Mouse (Mus musculus) midbrain, postnatal 0 days (tissue): Measurements from ENCODE around the gene Tpx2. TPM values are rescaled to one million over a fixed set of nuclear protein-coding genes. Genes with fewer than 3 reads are reported as not detected.

Source experiments
- ATAC-seq: fragments of 200-750 bp; cut with Nextera tagmentation; 2 replicates; pipeline ENCODE4 v1.8.0; 2017; ENCODE audit warnings: moderate number of reproducible peaks, mild to moderate bottlenecking, moderate TSS enrichment, moderate library complexity; ENCODE audit not compliant: low FRiP score
- DNase-seq: peaks from one replicate; pipeline ENCODE4 v3.0.0-alpha.2; 2015; ENCODE audit warnings: low spot score
- H3K27ac ChIP-seq: fragments of 300-500 bp; sonication (generic); 2 replicates; pipeline ENCODE4 v1.5.1; 2014; ENCODE audit warnings: low read depth, mild to moderate bottlenecking, low read length, mixed read lengths
- H3K27me3 ChIP-seq: fragments of 300-500 bp; sonication (generic); 2 replicates; pipeline ENCODE4 v1.6.1; 2014; ENCODE audit warnings: low read length, control low read depth, mixed read lengths; ENCODE audit not compliant: insufficient read depth
- H3K36me3 ChIP-seq: fragments of 300-500 bp; sonication (generic); 2 replicates; pipeline ENCODE4 v1.6.1; 2014; ENCODE audit warnings: low read length, control low read depth, mixed read lengths; ENCODE audit not compliant: insufficient read depth
- H3K4me1 ChIP-seq: fragments of 300-500 bp; sonication (generic); 2 replicates; pipeline ENCODE4 v1.6.1; 2014; ENCODE audit warnings: mild to moderate bottlenecking, control low read depth, antibody characterized with exemption, low read length, mixed read lengths; ENCODE audit not compliant: insufficient read depth
- H3K4me2 ChIP-seq: fragments of 300-500 bp; sonication (generic); 2 replicates; pipeline ENCODE4 v1.6.1; 2014; ENCODE audit warnings: low read depth, mild to moderate bottlenecking, low read length, mixed read lengths; ENCODE audit not compliant: poor library complexity, severe bottlenecking
- H3K4me3 ChIP-seq: fragments of 300-500 bp; sonication (generic); 2 replicates; pipeline ENCODE4 v1.5.1; 2014; ENCODE audit warnings: low read depth, mild to moderate bottlenecking, low read length, moderate library complexity
- H3K9ac ChIP-seq: fragments of 300-500 bp; sonication (generic); replicated peaks from 2 replicates; pipeline ENCODE4 v1.6.1; 2014; ENCODE audit warnings: mild to moderate bottlenecking, low read length, moderate library complexity, mixed read lengths; ENCODE audit not compliant: poor library complexity, severe bottlenecking
- H3K9me3 ChIP-seq: fragments of 300-500 bp; sonication (generic); 2 replicates; pipeline ENCODE4 v1.6.1; 2016; ENCODE audit warnings: low read length, control low read depth
- CTCF ChIP-seq: IDR thresholded peaks from 2 replicates; pipeline ENCODE4 v1.5.1; 2016; ENCODE audit warnings: antibody characterized with exemption, mild to moderate bottlenecking
- WGBS: fragments of 180-500 bp; shearing (Covaris S2); extraction: QIAGEN DNeasy Blood & Tissue Kit; methylation state at CpG from one replicate; pipeline ENCODE4 v1.1.7; 2014; 5-methylcytosine and 5-hydroxymethylcytosine counted together
- polyA plus RNA-seq: library from polyadenylated mRNA; unstranded; fragments of >200 nt; fragmentation: Nextera tagmentation; extraction: Ambion mirVana; gene quantifications from 2 replicates; pipeline ENCODE4 v1.2.1, GENCODE M21; 2015
- total RNA-seq: library from RNA; depleted of rRNA; stranded (reverse); fragments of >200 nt; gene quantifications from 2 replicates; pipeline ENCODE4 v1.2.3, GENCODE M21; 2014

Tpx2 gene
- total and polyA plus RNA-seq, 2 experiments from 2014 or later: 4.7 to 4.8 TPM

DNA sequence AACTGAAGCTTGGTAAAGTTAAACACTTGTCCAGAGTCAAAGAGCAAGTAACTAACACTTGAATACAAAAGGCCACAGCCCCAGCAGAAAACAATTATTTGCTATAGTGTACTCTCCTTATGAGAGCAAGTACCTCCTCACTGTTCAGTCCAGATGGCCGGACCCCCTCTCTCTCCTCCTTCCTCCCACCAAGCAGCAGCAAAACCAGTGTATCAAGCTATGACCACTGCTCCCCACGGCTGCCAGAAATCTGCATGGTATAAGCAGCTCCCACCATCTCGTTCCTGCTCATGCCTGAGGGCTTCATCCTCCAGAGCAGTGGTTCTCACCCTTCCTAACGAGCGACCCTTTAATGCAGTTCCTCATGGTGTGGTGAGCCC lies 42.7 kb upstream of the Tpx2 start:
- no peaks in the 10 kb centered on the region for H3K27me3 ChIP-seq
- no peak for ATAC-seq
- H3K27ac ChIP-seq: 0 out of 2 replicates have a peak overlapping the region, but pooled peaks have one; percentile 26
- H3K36me3 ChIP-seq: no peaks in the 10 kb centered on the region
- no peak overlapping the region for H3K4me3 ChIP-seq
- 43% methylated on average over 5 of the region's 5 CpGs for WGBS
- H3K4me2 ChIP-seq: no peak overlapping the region
- H3K9me3 ChIP-seq: no peaks in the 10 kb centered on the region
- no peak overlapping the region for H3K9ac ChIP-seq
- peaks cover 6% of the 10 kb centered on the region; the same call in 1 of the 2 replicates for H3K4me1 ChIP-seq
- no peak for DNase-seq
- TF ChIP-seq CTCF: no peak

DNA sequence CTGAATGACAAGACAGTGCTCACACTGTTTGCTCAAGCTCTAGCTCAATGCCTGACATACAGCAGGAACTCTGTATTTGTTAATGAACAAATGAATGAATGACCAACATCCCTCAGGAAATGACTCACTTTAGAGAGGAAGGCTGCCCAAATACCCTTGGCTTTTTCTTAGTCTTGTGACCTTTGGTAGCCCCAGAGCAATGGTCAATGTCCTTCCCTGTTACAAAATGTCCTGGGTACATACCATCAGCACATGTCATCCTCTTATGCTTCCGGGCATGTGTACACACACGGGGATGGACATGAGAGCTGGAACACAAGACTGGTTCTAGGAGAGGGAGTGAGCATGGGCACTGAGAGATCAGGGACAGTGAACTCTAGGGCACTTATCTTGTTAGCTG lies 41.7 kb upstream of the Tpx2 start:
- Histone ChIP-seq H3K4me2 (no peak overlapping the region), H3K9me3 (no peaks in the 10 kb centered on the region), H3K36me3 (no peaks in the 10 kb centered on the region), H3K9ac (no peak overlapping the region), H3K4me3 (no peak overlapping the region), H3K4me1 (peaks cover 6% of the 10 kb centered on the region; the same call in 1 of the 2 replicates), H3K27me3 (no peaks in the 10 kb centered on the region), H3K27ac (no peak overlapping the region)
- TF ChIP-seq CTCF: no peak
- DNase-seq: no peak
- 83% methylated on average over 2 of the region's 2 CpGs for WGBS
- no peak for ATAC-seq

DNA sequence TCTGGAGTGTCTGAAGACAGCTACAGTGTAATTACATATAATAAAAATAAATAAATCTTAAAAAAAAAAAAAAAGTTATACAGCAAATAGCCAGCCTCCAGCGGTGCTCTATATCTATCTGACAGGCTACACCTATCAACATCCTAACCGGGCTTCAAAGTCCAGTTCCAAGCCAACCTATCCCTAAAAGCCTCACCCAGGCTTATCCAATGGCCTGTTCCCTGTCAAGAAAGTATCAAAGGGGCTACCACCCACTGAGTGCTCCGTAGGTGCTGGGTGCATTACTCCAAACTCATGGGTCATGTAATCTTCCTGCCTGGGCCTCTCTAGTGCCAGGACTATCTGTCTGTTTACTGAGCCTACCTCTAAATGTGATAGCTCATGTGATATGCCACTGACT lies 39.6 kb upstream of the Tpx2 start:
- H3K9me3 ChIP-seq: no peaks in the 10 kb centered on the region
- no peaks in the 10 kb centered on the region for H3K36me3 ChIP-seq
- H3K4me3 ChIP-seq: no peak overlapping the region
- no peak for ATAC-seq
- H3K9ac ChIP-seq: no peak overlapping the region
- no peak for TF ChIP-seq CTCF
- peaks cover 6% of the 10 kb centered on the region; the same call in 1 of the 2 replicates for H3K4me1 ChIP-seq
- H3K27ac ChIP-seq: no peak overlapping the region
- H3K4me2 ChIP-seq: no peak overlapping the region
- WGBS: 90% methylated on average over 3 of the region's 3 CpGs
- no peaks in the 10 kb centered on the region for H3K27me3 ChIP-seq
- DNase-seq: no peak

DNA sequence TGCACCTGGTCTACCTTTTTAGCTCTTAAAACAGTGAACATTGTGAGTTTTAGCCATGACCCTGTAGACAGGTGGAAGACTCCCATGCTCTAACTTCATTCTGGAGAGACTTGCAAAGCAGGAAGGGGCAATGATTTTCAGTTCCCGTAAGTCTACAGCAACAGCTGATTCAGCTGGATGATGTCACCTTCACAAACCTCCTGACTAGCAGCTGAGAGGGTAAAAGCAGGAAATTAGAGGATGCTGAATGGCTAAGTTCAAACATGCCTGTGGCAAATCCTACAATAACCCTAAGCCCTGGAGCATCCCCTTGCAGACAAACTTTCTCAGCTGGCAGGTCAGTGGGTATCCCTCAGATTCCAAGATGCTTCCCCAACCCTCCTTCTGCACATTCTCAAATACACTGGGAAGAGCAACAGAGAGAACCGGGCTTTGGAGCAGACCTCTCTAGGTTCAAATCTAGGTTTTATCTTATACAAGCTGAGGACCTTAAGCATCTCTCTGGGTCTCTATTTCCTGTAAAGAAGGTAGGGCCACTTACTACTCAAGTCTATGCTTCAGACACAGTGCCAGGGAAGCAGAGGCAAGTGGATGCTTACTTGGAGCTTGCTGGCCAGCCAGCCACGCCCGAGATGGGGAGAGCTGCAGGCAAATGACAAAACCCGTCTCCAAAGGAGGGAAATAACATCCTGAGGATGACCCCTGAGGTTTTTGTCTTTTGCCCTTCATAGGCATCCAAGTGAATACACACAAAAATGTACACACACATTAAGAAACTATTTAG lies 37.4 kb upstream of the Tpx2 start:
- no peak overlapping the region for H3K4me2 ChIP-seq
- H3K4me1 ChIP-seq: no peaks in the 10 kb centered on the region
- H3K36me3 ChIP-seq: no peaks in the 10 kb centered on the region
- WGBS: 87% methylated on average over 5 of the region's 5 CpGs
- H3K4me3 ChIP-seq: no peak overlapping the region
- TF ChIP-seq CTCF: no peak
- no peaks in the 10 kb centered on the region for H3K9me3 ChIP-seq
- no peaks in the 10 kb centered on the region for H3K27me3 ChIP-seq
- DNase-seq (no peak), ATAC-seq (no peak)
- no peak overlapping the region for H3K27ac ChIP-seq
- no peak overlapping the region for H3K9ac ChIP-seq

- H3K4me3 ChIP-seq: no peak overlapping the region
- ATAC-seq: no peak
- no peak for TF ChIP-seq CTCF
- 53% methylated on average over 3 of the region's 3 CpGs for WGBS
- no peak for DNase-seq
- no peak overlapping the region for H3K27ac ChIP-seq
- H3K36me3 ChIP-seq: no peaks in the 10 kb centered on the region
- peaks cover 3% of the 10 kb centered on the region; the same call in 1 of the 2 replicates for H3K4me1 ChIP-seq
- H3K9ac ChIP-seq: no peak overlapping the region
- no peak overlapping the region for H3K4me2 ChIP-seq
- H3K27me3 ChIP-seq: no peaks in the 10 kb centered on the region
- H3K9me3 ChIP-seq: no peaks in the 10 kb centered on the region
These were observed 36.2 kb upstream of the Tpx2 start for GRCm38 (mm10) chr2:152811336-152812165.

- DNase-seq (no peak), ATAC-seq (no peak)
- no peak overlapping the region for H3K27ac ChIP-seq
- no peak for TF ChIP-seq CTCF
- H3K9me3 ChIP-seq: no peaks in the 10 kb centered on the region
- no peak overlapping the region for H3K4me2 ChIP-seq
- H3K4me1 ChIP-seq: peaks cover 6% of the 10 kb centered on the region; the same call in 1 of the 2 replicates
- no peaks in the 10 kb centered on the region for H3K27me3 ChIP-seq
- no peaks in the 10 kb centered on the region for H3K36me3 ChIP-seq
- H3K9ac ChIP-seq: no peak overlapping the region
- 95% methylated on average over 1 of the region's 1 CpGs for WGBS
- no peak overlapping the region for H3K4me3 ChIP-seq
These were observed 34.5 kb upstream of the Tpx2 start for GRCm38 (mm10) chr2:152813232-152813631.
